Comparison of ENCODE assay signal across 9 mouse cellular contexts in genomic region chrX:56667296-56667695, GRCm38 (mm10). TPM values are rescaled to one million over a fixed set of nuclear protein-coding genes. Genes with fewer than 3 reads are reported as not detected.
DNase-seq lines count a peak whose midpoint lies in the region; ATAC-seq lines count a peak whose summit lies in the region.
"Had no signal": no experiment of that assay in that cellular context is flagged by ENCODE, and none has a peak within 500 bp of the region (broad histone marks: within the 10 kb centered on the region; RNA-seq: fewer than 3 reads in every experiment).

No protein-coding gene starts in this region.

- no peak overlapping the region for H3K4me3 ChIP-seq in lung, embryonic 15.5 days
- H3K4me3 ChIP-seq: liver, embryonic 13.5 days had no signal

- H3K4me2 ChIP-seq in lung, embryonic 15.5 days, result no peak overlapping the region
- H3K4me2 ChIP-seq: liver, embryonic 13.5 days had no signal

- H3K27ac ChIP-seq in lung, embryonic 15.5 days, result peak overlapping the region; percentile 79
- H3K27ac ChIP-seq: liver, embryonic 13.5 days had no signal

- ATAC-seq in lung, embryonic 15.5 days (ENCODE audit: borderline replicate concordance, extremely low read depth, low FRiP score, low TSS enrichment), result peak; percentile 89
- ATAC-seq in activated CD4-positive, CD25-positive, alpha-beta regulatory T cell, adult 4 months, result no peak

- no peaks in the 10 kb centered on the region for H3K9me3 ChIP-seq in lung, embryonic 15.5 days
- H3K9me3 ChIP-seq: liver, embryonic 13.5 days had no signal

- WGBS in lung, embryonic 15.5 days, result 54% methylated on average over 6 of the region's 6 CpGs

- no peaks in the 10 kb centered on the region for H3K27me3 ChIP-seq in lung, embryonic 15.5 days
- H3K27me3 ChIP-seq: liver, embryonic 13.5 days had no signal

- peaks cover 5% of the 10 kb centered on the region; the same call in 1 of the 2 replicates for H3K4me1 ChIP-seq in lung, embryonic 15.5 days

- H3K36me3 ChIP-seq in lung, embryonic 15.5 days, result no peaks in the 10 kb centered on the region
- H3K36me3 ChIP-seq: liver, embryonic 13.5 days had no signal

- no peak overlapping the region for H3K9ac ChIP-seq in lung, embryonic 15.5 days
- H3K9ac ChIP-seq: liver, embryonic 13.5 days had no signal

- peak; percentile 83 for DNase-seq in heart, adult 11 months
- DNase-seq in heart, adult 18-20 months, result no peak
- no peak for DNase-seq in lung, adult 18-20 months
- DNase-seq in gastrocnemius, postnatal 10 days, result peak; percentile 27
- peak; percentile 8 for DNase-seq in right cerebral cortex, postnatal 14 days
- no peak for DNase-seq in layer of hippocampus, adult 8-10 months (ENCODE audit: low spot score in 2 of 2)
- DNase-seq: liver, embryonic 13.5 days had no signal

RNA-seq across cellular contexts. Expression of gene Slc9a6, which starts 57.7 kb away (rescaled TPM):
- total RNA-seq in heart, adult 18-20 months (2021), result 10 to 100 TPM; 23.5 to 26.9 TPM
- 10.4 and 11.8 TPM in 2 replicates for polyA plus RNA-seq in lung, embryonic 15.5 days (2015; fragmentation: Nextera tagmentation; extraction: Ambion mirVana)
- total RNA-seq in gastrocnemius, postnatal 10 days (2021), result 10 to 100 TPM; 16.2 to 16.8 TPM
- polyA plus RNA-seq in activated CD4-positive, CD25-positive, alpha-beta regulatory T cell, adult 4 months (2017; shearing (Covaris generic)), result 1 to 10 TPM; 8.3 to 8.9 TPM
- 100 to 1,000 TPM in 3 of 4 experiments, 10 to 100 TPM in 1; 99.2 to 107 (median 104) TPM for total RNA-seq in layer of hippocampus, adult 8-10 months (2022)

Comparison
In these comparisons a context has a peak if more than half of its experiments do, and no peak if none do; other contexts are left out.
1. DNase-seq: peak in heart, adult 11 months (single experiment), gastrocnemius, postnatal 10 days (single experiment) and right cerebral cortex, postnatal 14 days (single experiment); none in heart, adult 18-20 months (0 of 2), lung, adult 18-20 months (0 of 2) and layer of hippocampus, adult 8-10 months (0 of 2).